Mouse (Mus musculus): Measurements from ENCODE around the gene Prickle2. TPM values are rescaled to one million over a fixed set of nuclear protein-coding genes. Genes with fewer than 3 reads are reported as not detected.

Gene Prickle2
- polyA plus RNA-seq, 1 experiment from 2014 or later = 0.37 TPM

GRCm38 (mm10) chr6:92665530-92665989 is 40.4 kb downstream of the Prickle2 start:
- no peaks in the 10 kb centered on the region for H3K27me3 ChIP-seq
- no peaks in the 10 kb centered on the region for H3K36me3 ChIP-seq
- no peak overlapping the region for H3K4me2 ChIP-seq
- H3K27ac ChIP-seq = no peak overlapping the region
- H3K4me3 ChIP-seq (replicated peaks) = no peak overlapping the region
- no peak overlapping the region for H3K9ac ChIP-seq
- no peaks in the 10 kb centered on the region for H3K4me1 ChIP-seq (replicated peaks)
- ATAC-seq (ENCODE audit: low read depth) (no peak), DNase-seq (no peak)
- 0% methylated on average over 1 of the region's 1 CpGs for WGBS (ENCODE audit: insufficient replicate concordance)
- no peaks in the 10 kb centered on the region for H3K9me3 ChIP-seq (replicated peaks)

GRCm38 (mm10) chr6:92663885-92664284 is 42.1 kb downstream of the Prickle2 start:
- no peaks in the 10 kb centered on the region for H3K36me3 ChIP-seq
- ATAC-seq (ENCODE audit: low read depth) = no peak

DNA sequence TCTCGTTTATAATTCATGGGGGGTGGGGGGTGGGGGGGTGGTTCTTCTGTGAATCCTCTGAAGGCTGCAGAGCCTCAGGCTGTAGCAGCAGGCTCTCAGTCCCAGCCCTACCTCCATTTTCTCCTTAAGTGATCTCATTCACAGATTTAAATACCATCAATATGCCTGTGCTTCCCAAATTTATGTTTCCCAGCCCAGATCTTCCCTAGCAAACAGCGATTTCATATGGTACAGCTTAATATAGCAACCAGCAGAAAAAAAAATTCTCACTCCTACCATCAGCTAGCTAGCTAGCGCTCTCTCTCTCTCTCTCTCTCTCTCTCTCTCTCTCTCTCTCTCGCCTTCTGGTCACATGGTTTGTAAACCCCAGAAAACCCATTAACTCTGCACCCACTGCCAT is 42.5 kb downstream of the Prickle2 start:
- 50% methylated on average over 4 of the region's 4 CpGs for WGBS (ENCODE audit: insufficient replicate concordance)
- DNase-seq = no peak
- Histone ChIP-seq H3K27ac (no peak overlapping the region), H3K9ac (no peak overlapping the region), H3K4me1 (replicated peaks) (no peaks in the 10 kb centered on the region), H3K4me3 (replicated peaks) (no peak overlapping the region), H3K36me3 (no peaks in the 10 kb centered on the region), H3K27me3 (no peaks in the 10 kb centered on the region), H3K4me2 (no peak overlapping the region), H3K9me3 (replicated peaks) (no peaks in the 10 kb centered on the region)
- no peak for ATAC-seq (ENCODE audit: low read depth)

More at GRCm38 (mm10) chr6:92663885-92664284, 42.1 kb downstream of the Prickle2 start:
- Histone ChIP-seq H3K27ac (no peak overlapping the region), H3K4me3 (replicated peaks) (no peak overlapping the region), H3K4me1 (replicated peaks) (no peaks in the 10 kb centered on the region), H3K9ac (no peak overlapping the region), H3K4me2 (no peak overlapping the region), H3K9me3 (replicated peaks) (no peaks in the 10 kb centered on the region), H3K27me3 (no peaks in the 10 kb centered on the region)
- 70% methylated on average over 3 of the region's 3 CpGs for WGBS (ENCODE audit: insufficient replicate concordance)
- DNase-seq = no peak

- no peak overlapping the region for H3K4me2 ChIP-seq
- H3K36me3 ChIP-seq = no peaks in the 10 kb centered on the region
- no peak for DNase-seq
- 44% methylated on average over 1 of the region's 1 CpGs for whole genome bisulfite sequencing (ENCODE audit: insufficient replicate concordance)
- H3K4me1 ChIP-seq (replicated peaks) = no peaks in the 10 kb centered on the region
- H3K27ac ChIP-seq = no peak overlapping the region
- no peak for ATAC-seq (ENCODE audit: low read depth)
- no peaks in the 10 kb centered on the region for H3K27me3 ChIP-seq
- no peaks in the 10 kb centered on the region for H3K9me3 ChIP-seq (replicated peaks)
- H3K4me3 ChIP-seq (replicated peaks) = no peak overlapping the region
- H3K9ac ChIP-seq = no peak overlapping the region
Observed at GRCm38 (mm10) chr6:92649063-92649462, 56.9 kb downstream of the Prickle2 start.

- 43% methylated on average over 2 of the region's 2 CpGs for WGBS (ENCODE audit: insufficient replicate concordance)
- Histone ChIP-seq H3K4me1 (replicated peaks) (no peaks in the 10 kb centered on the region), H3K9me3 (replicated peaks) (no peaks in the 10 kb centered on the region), H3K4me2 (no peak overlapping the region), H3K36me3 (no peaks in the 10 kb centered on the region), H3K27me3 (no peaks in the 10 kb centered on the region), H3K4me3 (replicated peaks) (no peak overlapping the region), H3K27ac (no peak overlapping the region), H3K9ac (no peak overlapping the region)
- DNase-seq = no peak
- ATAC-seq (ENCODE audit: low read depth) = no peak
Observed at GRCm38 (mm10) chr6:92648571-92648970, 57.4 kb downstream of the Prickle2 start.

GRCm38 (mm10) chr6:92642929-92643328 is 63.0 kb downstream of the Prickle2 start:
- no peak for DNase-seq
- no peak overlapping the region for H3K9ac ChIP-seq
- H3K36me3 ChIP-seq = no peaks in the 10 kb centered on the region
- no peaks in the 10 kb centered on the region for H3K9me3 ChIP-seq (replicated peaks)
- H3K4me3 ChIP-seq (replicated peaks) = no peak overlapping the region
- no peak for ATAC-seq (ENCODE audit: low read depth)
- no peak overlapping the region for H3K4me2 ChIP-seq
- 61% methylated on average over 1 of the region's 1 CpGs for WGBS (ENCODE audit: insufficient replicate concordance)
- no peaks in the 10 kb centered on the region for H3K4me1 ChIP-seq (replicated peaks)
- no peaks in the 10 kb centered on the region for H3K27me3 ChIP-seq
- no peak overlapping the region for H3K27ac ChIP-seq

GRCm38 (mm10) chr6:92641956-92642355 is 64.0 kb downstream of the Prickle2 start:
- no peak overlapping the region for H3K4me2 ChIP-seq
- H3K27me3 ChIP-seq = no peaks in the 10 kb centered on the region
- no peak overlapping the region for H3K9ac ChIP-seq
- DNase-seq (no peak), ATAC-seq (ENCODE audit: low read depth) (no peak)
- H3K36me3 ChIP-seq = no peaks in the 10 kb centered on the region
- no peaks in the 10 kb centered on the region for H3K4me1 ChIP-seq (replicated peaks)
- H3K9me3 ChIP-seq (replicated peaks) = no peaks in the 10 kb centered on the region
- WGBS (ENCODE audit: insufficient replicate concordance) = 54% methylated on average over 7 of the region's 7 CpGs
- H3K27ac ChIP-seq = no peak overlapping the region
- H3K4me3 ChIP-seq (replicated peaks) = no peak overlapping the region

DNA sequence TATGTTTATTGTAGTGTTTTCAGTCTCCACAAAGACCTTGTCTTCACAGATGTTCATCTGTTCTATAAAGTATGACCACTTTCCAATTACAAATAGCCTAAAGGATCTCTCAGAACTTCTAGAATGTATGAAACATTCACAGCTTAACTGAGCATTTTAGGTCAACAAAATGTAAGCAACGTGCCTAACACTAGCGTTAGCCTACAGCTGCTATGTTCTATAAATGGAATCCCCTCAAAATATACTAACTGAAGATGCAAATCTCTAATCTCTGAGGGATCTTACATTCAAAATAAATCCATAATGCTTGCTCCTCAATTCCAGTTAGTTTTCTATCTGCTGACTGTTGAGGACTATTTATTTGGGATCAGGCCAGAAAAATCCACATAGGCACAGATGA is 65.1 kb downstream of the Prickle2 start:
- Histone ChIP-seq H3K4me2 (no peak overlapping the region), H3K9ac (no peak overlapping the region), H3K9me3 (replicated peaks) (no peaks in the 10 kb centered on the region), H3K27me3 (no peaks in the 10 kb centered on the region), H3K4me3 (replicated peaks) (no peak overlapping the region), H3K27ac (no peak overlapping the region), H3K4me1 (replicated peaks) (no peaks in the 10 kb centered on the region), H3K36me3 (no peaks in the 10 kb centered on the region)
- ATAC-seq (ENCODE audit: low read depth) (no peak), DNase-seq (no peak)
- WGBS (ENCODE audit: insufficient replicate concordance) = 50% methylated on average over 2 of the region's 2 CpGs

- Histone ChIP-seq H3K36me3 (no peaks in the 10 kb centered on the region), H3K9me3 (replicated peaks) (no peaks in the 10 kb centered on the region), H3K27me3 (no peaks in the 10 kb centered on the region), H3K4me1 (replicated peaks) (no peaks in the 10 kb centered on the region), H3K4me3 (replicated peaks) (no peak overlapping the region), H3K4me2 (no peak overlapping the region), H3K9ac (no peak overlapping the region), H3K27ac (no peak overlapping the region)
- no peak for ATAC-seq (ENCODE audit: low read depth)
- WGBS (ENCODE audit: insufficient replicate concordance) = 49% methylated on average over 1 of the region's 1 CpGs
- no peak for DNase-seq
Observed at GRCm38 (mm10) chr6:92636431-92636830, 69.5 kb downstream of the Prickle2 start.

DNA sequence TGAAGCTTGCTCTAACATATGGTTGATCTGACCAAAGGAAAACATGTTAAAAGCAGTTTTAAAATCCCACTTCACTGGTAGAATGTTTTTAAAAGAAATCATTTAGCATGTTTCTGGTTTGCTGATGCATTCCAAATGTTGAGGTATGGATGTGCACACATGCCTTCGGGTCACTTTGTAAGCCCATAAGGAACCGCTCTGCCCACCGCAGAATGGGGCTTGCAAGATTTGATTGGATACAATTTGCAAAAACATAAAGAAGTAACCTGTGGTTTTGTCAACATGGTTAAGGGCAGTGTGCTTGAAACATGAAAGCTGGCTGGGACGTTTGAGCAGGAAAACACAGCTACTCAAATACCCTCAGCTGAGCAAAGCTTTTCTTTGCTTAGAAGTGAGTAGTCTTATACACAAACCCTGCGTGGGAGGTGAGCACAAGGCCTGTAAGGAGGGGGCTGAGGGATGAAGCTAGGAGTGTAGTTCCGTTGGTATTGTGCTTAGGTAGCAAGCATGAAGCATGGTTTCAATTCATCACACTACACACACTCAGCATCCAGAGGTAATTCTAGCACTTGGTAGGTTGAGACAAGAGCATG is 71.0 kb downstream of the Prickle2 start:
- 56% methylated on average over 6 of the region's 6 CpGs for WGBS (ENCODE audit: insufficient replicate concordance)
- no peak overlapping the region for H3K4me2 ChIP-seq
- ATAC-seq (ENCODE audit: low read depth) (no peak), DNase-seq (no peak)
- H3K4me1 ChIP-seq (replicated peaks) = no peaks in the 10 kb centered on the region
- no peak overlapping the region for H3K4me3 ChIP-seq (replicated peaks)
- no peaks in the 10 kb centered on the region for H3K9me3 ChIP-seq (replicated peaks)
- no peaks in the 10 kb centered on the region for H3K36me3 ChIP-seq
- H3K27me3 ChIP-seq = no peaks in the 10 kb centered on the region
- H3K9ac ChIP-seq = no peak overlapping the region
- no peak overlapping the region for H3K27ac ChIP-seq

DNA sequence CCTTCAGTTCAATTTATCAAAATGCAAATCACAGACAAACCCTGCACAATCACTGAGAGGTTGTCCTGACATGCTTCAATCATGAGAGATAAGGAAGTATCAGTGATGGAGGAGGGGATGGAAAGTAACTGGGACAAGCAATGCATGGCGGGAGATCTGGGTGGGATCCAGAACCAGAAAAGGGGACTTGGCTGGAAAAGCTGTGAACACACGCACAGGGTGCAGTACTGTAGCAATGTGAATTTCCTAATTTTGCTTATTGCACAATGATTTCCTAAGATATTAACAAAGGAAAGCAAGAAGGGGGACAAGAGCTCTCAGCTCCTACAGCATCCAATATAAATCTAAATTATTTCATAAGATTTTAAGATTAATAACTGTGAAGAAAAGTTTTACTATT is 75.0 kb downstream of the Prickle2 start:
- ATAC-seq (ENCODE audit: low read depth) (no peak), DNase-seq (no peak)
- no peak overlapping the region for H3K9ac ChIP-seq
- H3K4me2 ChIP-seq = no peak overlapping the region
- no peaks in the 10 kb centered on the region for H3K9me3 ChIP-seq (replicated peaks)
- H3K36me3 ChIP-seq = no peaks in the 10 kb centered on the region
- no peaks in the 10 kb centered on the region for H3K27me3 ChIP-seq
- H3K27ac ChIP-seq = no peak overlapping the region
- H3K4me1 ChIP-seq (replicated peaks) = no peaks in the 10 kb centered on the region
- 69% methylated on average over 2 of the region's 2 CpGs for WGBS (ENCODE audit: insufficient replicate concordance)
- no peak overlapping the region for H3K4me3 ChIP-seq (replicated peaks)

DNA sequence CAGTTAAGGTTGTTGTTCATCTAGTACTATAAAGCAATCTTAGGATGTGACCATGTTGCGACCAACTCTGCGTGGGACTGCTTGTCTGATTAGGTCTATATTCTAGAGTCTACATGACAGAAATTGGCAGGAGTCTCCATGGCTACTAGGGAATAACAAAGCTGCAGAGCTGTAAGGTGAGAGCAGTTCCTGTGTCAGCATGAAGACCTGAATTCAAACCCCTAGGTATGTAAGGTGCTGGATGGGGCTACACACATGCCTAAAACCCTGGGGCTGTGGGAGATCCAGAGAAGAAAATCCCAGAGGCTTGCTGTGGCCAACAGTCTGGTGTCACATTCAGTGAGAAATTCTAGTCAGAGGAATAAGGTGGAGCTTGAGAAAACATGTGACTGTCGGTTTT is 78.2 kb downstream of the Prickle2 start:
- Histone ChIP-seq H3K27me3 (no peaks in the 10 kb centered on the region), H3K4me3 (replicated peaks) (no peak overlapping the region), H3K9me3 (replicated peaks) (no peaks in the 10 kb centered on the region), H3K27ac (no peak overlapping the region), H3K4me1 (replicated peaks) (no peaks in the 10 kb centered on the region), H3K36me3 (no peaks in the 10 kb centered on the region), H3K4me2 (no peak overlapping the region), H3K9ac (no peak overlapping the region)
- ATAC-seq (ENCODE audit: low read depth) (no peak), DNase-seq (no peak)
- WGBS (ENCODE audit: insufficient replicate concordance) = 71% methylated on average over 3 of the region's 3 CpGs

Data from liver, embryonic 13.5 days (tissue).